Mouse (Mus musculus): ENCODE measurements around the gene Hdhd5.

The Hdhd5 gene

DNA sequence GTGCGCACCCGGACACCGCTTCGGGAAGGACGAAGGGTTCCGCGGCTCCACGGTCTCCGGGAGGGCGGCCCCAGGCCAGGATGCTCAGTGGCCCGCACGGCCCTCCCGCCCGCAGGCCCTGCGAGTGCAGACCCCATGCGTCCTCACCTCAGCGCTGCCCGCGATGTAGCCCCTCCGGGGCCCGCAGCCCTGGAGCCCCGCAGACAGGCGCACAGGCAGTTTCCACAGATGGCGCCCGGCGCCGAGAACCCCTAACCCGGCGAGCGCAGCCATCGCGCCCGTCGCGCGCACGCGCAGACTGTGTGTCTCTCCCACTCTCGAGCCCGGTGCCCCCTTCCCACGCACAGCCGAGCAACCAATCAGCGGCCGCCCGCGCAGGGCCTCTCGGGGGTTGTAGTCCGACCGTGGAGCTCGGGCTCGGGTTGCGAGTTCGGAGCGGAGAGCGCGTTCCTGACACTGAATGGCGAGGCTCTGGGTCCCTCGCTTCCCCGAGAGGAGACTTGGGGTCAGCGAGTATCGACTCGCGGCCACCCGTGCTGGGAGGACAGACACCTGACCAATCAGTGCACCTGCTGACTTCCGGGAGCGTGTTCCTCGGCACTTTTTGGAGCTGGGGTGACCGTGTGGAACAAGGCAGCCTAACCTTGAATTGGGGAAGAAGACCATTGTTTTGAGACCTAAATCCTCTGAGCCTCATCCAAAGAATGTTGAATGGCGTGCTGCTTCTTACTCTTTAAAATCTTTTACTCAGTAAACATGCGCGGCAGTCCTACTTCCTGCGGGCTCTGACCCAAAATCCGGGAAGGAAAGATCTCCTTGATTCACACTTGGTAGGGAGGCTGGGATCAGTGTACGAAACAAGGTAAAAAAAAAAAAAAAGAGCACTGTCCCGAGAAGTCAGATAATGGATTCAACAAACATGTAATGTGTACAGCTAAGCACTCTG, at the start of gene Hdhd5:
Gene Hdhd5, minus strand, starts transcription at position 300 of the 946 bp plus-strand sequence.
- peak; percentile 93 for DNase-seq

DNA sequence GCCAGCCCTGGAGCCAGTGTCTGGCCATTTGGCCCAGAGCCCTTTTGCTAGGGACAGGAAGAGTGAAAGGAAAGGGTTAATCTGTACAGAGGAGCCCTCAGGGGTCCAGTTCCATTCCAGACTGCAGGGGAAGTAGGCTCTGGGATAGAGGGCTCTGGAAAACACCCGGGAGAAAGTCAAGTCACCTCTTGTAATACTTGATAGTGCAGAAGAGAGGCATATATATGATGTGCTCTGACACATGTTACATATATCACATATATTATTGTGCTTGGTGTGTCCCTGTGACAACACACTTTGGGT, 49.5 kb upstream of the Hdhd5 start:
- DNase-seq, result peak; percentile 33

DNA sequence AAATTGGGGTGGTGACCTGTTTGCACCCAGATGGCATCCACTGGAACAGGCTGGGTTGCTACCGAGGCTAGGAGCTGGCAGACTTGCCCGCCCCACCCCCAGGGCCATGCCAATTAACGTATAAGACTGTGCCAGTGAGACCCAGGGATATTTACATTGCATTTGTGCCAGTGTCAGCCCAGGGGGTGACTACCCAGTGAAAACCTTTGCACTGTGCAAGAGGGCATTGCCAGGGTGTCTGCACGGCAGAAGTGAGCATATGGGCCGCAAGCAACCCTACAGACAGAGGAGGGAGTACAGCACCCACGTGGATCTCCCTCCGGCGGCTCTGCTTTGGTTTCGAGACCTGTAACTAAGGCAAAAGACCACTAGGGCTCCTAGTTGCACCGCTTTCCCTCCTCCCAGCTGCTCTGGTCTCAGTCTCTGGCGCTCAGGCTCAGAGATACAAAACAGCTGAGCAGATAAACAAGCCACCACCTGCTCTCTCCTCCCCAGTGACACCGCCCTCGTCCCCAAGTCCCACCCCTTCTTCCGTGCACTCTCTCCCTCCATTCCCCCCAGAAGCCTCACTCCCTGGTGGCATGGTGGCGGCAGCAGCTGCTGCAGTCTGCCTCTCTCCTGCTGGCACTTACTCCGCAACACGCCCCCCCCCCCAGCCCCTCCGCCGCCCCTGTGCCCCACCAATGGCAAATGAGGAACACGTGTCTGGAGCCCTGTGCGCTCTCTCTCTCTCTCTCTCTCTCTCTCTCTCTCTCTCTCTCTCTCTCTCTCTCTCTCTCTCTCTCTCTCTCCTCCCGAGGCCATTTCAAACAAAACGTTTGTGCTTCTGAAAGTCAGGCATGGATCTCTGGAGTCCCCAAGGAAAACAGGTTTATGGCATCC, 49.0 kb upstream of the Hdhd5 start:
- peak; percentile 74 for DNase-seq

DNA sequence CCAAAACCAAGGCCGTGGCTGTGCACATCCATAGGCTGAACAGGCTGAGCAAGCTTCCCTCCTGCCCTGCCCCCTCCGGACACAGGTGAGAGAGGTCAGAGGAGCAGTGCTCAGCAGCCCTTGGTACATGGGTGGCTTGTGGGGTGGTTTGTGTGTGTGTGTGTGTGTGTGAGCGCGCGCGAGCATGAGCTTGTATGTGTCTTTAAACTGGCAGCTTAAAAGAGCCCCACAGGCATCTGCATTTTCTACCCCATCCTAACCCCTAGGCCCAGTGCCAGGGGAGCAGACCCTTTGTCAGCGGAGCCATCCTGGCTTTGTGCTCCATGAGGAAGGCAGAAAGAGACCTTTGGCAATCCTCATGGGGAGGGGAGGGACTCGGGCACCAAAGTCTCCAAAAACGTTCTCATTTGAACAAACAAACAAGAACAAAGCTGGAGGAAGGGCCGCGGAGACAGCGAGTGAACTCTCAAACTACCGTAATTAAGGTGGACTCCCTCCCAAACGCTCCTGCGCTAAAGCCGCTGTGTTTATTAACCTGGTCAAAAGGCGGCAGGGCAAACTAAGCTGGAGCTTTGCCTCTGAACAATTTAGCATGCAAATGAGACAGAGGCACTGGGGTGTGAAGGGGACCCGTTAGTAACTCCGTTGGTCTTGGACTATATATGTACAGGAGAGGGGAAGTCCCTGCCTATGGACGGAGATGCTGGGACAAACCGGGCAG, 48.2 kb upstream of the Hdhd5 start:
- peak; percentile 36 for DNase-seq

DNA sequence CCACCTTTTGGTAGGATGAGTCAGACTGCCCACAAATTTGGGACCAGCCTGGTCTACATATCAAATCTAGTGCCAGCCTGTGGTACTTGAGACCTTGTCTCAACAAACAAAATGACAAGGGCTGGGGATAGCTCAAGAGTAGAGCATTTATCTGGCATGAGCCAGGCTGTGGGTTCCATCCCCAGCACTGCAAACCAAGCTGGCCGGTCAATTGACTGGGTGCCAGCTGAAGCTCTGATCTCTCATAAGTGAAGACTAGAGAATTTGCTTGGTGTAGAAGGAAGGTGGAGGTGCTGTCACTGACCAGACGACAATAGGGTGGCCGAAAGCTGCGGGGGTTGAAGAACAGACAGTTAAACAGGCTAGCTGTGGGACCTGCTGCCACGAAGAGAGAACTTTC, 47.4 kb upstream of the Hdhd5 start:
- no peak for DNase-seq

DNA sequence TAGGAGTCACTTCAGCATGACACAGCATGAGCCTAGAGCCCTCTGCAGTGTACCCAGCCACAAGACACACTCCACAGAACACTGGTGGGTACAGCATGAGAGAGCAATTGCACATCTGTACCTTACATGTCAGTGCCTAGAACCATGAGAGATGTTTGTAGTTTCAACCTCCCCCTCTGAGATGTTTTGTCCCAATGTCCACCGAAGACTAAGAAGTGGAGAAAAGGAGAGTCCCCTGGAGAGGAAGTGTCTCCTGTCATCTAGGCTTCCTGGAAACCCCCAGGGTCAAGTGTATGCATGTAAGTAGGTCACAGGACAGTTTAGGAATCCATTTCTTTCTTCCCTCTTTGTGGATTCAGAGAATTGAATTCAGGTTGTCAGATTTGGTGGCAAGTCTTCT, 41.3 kb upstream of the Hdhd5 start:
- no peak for DNase-seq

DNA sequence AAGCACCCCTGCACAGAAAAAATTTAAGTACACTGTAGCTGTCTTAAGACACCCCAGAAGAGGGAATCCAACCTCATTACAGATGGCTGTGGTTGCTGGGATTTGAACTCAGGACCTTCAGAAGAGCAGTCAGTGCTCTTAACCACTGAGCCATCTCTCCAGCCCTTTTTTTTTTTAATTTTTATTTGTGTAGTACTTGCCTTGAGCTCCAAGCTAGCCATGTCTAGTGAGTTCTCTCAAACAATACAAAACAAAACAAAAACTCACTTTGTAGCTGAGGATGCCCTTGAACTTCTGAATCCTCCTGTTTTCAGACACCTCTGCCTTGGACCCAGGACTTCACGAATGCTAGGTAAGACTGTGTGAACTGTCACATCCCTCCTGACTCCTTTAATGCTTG, 37.1 kb upstream of the Hdhd5 start:
- DNase-seq, result no peak

DNA sequence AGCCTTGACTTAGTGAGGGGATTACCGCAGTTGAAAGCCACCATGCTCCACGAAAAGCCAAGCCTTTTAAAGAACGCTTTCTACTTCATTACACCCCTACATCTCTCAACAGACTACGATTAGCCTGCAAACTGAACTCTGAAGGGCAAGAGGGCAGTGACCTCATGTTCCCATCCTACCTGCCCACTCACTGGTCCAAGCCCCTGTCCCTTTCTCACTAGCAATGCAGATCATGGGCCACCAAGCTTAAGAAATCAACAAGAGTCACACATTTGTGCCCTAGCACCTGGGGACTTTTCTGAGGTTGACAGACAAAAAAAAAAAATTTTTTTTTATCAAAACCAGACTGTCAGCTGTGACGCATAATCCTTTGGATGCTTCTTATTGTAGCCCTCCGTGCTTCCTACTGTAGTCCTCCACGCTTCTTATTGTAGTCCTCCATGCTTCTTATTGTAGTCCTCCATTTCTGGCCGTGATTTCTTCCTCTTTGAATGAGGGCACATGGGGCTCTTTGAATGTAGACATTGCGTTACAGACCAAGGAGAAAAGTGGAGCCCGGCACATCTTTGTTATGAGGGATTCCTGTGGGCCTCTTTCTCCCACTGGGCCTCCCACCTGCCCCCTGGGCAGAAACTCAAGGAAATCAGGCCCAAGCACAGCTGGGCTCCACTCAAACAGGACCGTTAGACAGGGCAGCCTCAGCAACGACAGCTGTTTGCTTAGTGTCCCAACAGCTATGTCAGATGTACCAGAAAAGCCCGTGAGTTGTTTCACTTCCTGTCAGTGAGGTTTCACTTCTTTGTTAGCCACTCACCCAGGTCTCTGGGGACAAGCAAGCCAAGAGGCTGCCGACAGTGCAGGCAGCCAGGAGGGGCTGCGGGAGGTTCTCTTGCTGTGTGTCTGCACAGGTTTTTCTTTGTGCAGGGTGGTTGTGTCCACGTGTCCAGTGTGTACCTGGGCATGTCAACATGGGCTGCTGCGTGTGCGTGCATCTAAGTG, 36.1 kb upstream of the Hdhd5 start:
- DNase-seq, result no peak

DNA sequence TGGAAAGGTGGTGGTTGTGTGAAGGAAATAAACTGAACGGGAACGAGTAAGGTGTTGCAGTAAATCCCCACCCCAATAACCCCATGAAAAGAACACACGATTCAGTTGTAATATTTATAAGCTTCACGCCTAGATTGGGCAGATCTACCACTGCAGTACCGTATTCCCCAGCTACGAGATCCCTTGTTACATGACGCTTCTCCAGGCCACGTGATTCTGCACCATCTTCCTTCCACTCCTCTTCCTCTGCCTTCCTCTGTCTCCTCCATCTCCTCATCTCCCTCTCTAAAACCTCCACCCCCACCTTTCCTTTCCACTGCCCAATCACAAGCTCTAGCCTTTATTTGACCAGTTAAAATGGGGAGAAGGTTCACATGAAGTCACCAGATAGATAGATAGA, 25.5 kb upstream of the Hdhd5 start:
- no peak for DNase-seq

DNA sequence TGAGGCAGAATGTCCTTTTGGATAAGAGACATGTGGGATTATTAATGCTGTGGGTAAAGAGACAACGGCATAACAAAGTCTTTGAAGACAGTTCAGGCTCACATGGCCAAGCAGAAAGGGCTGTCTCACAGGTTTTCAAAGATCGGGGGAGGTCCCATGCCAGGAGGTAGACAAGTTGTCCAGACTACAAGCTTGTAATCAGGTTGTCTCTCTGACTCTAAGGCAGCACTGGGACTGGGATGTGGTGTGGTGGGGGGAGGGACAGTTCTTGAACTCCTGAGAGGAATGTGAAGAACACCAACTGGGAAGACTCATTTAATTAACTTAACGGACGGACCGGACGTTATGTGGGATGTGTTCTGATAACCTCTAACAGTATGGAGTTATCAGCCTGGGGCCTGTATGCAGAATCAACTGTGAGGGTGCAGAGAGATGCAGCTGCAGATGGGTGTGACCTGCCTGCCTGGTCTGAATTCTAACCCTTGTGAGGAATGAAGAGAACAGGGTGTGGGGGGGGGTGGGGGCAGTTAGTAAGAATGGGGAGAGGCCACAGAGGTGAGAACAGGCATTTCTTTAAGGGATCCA, 25.0 kb upstream of the Hdhd5 start:
- no peak for DNase-seq

DNA sequence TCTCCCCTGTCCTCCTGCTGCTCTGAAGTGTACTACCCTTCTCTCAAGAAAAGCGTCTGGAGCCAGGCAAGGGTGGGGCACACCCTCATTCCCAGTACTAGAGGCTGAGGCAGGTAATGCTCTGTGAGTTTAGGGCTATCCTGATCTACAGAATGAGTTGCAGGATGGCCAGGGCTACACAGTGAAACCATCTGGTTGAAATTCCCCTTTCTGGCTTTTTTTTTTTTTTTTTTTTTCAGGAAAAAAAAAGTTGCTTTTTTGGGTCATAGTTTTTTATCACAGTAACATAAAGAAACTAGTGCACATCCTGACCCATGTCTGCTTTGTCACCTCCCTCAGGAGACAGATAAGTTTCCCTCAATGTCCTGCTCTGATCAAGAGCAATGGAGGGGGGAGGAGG, 24.0 kb upstream of the Hdhd5 start:
- DNase-seq, result no peak

DNA sequence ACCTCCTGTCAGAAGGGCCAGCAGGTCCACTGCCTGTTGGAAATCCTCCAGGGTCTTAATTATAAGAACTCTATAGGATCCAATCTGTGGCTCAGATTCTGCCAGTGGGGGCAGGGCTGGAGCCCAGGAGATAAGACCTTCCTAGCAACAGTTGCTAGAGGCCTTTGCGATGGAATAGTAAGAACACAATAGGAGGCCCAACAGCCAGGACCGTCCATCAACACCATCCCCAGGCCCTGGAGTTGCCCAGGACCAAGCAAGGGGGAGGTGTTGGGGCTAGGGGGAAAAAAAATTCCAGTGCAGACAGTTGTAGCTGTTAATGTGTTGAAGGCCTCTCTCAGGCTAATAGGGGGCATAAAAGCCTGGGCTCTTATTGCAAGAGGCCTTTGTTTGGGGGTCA, 19.1 kb upstream of the Hdhd5 start:
- DNase-seq, result no peak

DNA sequence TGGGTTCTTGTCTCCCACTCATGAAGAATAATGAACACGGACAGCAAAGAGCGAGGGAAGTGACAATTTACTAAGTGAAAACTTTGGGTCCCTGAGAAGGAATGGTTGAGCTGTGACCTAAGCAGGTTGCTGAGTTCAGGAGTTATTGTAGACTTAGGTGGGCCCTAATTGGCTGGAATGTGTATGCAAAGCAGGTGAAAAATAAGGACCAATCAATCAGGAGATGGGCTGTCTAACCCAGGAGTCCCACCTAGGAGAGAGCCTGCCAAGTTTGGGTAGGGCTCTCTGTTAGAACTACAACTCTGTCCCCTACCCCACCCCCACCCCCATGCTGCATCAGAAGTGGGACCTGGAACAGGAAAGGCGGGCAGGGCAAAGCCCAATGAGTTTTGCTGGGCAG, 17.5 kb upstream of the Hdhd5 start:
- no peak for DNase-seq

DNA sequence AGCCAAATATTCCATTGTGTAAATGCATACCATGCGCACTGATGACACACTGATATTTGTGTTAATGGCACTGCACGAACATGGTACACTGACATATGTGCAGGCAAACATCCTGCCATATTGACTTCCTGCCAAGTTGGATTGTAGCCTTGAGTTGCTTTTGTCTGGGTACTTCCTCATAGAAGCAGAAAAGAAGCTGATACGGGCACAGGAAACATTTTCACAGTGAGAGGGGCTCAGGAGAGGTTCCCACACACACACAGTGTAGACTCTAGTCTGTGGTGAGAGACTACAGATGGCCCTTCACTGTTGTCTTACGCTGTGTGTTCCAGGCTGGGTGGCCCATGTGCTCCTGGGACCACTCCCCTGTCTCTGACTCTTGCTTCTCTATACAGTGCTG, 15.9 kb upstream of the Hdhd5 start:
- no peak for DNase-seq

DNA sequence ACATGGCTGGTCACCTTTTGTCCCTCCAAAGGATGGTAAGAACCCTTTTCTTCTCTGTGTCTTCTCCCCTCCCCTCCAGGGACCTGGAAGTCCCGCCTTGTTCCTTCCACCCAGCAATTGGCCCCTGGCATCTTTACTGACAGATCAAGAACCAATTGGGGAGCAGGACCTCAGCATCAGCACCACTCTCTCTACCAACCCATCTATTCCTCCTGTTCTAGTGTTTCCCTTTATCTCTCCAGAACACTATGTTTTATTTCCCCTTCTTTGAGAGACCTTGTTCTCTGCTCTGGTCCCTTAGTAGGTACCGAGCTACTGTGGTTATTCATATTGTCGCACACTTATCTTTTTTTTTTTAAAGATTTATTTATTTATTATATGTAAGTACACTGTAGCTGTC, 15.2 kb upstream of the Hdhd5 start:
- DNase-seq, result no peak

DNA sequence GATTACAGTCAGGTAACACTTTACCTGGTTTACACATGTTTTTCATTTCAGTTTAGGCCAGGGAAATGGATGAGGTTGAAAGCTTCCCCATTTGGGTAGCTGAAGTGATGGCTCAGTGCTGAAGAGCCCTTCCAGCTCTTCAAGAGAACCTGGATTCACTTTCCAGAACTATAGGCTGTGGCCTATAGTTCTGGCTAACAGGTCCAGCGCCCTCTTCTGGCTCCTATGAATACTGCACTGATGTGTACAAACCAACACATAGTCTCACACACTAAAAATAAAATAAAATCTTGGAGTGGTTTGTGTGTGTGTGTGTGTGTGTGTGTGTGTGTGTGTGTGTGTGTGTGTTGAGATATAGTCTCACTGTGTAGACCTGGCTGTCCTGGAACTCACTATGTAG, 10.9 kb upstream of the Hdhd5 start:
- DNase-seq, result no peak

DNA sequence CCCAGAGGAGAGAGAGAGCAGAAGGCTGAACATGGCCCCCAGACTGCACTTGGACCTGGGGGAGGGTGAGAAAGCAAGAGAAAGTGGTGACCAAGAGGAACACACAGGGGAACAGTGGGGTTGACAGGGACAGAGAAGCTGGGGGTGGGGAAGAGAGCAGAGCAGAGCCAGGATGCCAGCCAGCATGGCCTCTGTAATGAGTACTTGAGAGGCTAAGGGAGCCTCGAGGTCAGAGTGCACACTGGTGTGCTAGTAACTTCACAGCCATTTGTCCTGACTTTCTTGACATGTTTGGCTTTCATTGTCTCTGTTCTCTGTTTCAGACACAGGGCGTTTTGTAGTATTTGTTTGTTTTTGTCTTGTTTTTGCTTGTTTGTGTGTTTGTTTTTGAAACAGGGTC, 10.3 kb upstream of the Hdhd5 start:
- DNase-seq, result no peak

DNA sequence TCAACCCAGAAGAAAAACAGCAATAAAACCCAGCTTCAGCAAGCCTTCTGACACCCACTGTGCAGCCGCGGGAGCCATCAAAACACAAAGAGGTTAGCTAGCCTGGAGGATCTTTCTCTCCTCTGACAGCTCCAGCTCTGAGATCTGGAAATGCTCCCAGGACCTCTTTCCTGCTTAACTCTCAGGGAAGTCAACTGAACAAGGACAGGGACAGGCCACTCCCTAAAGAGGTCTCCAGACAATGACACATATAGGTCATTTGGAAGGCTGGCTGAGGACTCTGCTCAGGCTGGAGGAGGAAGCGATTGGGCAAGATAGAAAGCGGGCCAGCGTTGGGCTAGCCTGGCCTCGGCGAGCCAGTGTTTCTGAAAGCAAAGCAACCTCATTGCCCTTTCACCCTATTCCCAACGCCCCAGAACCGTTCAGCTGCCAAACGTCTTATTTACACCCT, 8.7 kb upstream of the Hdhd5 start:
- DNase-seq, result no peak

DNA sequence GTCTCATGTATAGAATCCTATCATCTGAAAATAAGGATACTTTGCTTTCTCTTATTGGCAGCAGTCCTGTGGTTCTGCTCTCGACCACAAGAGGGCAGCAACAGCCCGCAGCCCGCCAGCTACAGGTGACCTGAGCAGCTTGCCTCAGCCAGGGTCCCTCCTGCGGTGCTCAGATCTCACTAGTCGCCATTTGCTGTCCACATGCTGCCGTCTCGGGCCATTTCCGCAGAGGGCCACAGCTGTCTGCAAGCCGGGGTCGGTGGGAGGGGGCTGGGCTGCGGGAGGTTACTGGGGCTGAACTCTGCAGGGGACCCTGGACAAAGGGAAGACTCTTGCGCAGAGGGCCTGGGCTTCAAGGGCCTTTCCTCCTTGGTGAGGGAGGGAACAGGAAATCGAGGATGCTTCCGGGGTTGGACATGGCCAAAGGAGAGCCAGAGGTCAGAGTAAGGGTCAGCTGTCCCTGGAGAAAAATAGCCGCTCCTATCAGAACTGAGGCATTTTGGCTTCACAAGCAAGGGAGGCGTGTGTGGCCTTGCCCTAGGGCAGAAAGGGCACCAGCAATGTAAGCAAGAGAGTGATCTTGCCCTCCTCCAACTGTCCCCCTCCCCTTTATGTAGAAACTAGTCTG, 8.1 kb upstream of the Hdhd5 start:
- peak; percentile 81 for DNase-seq

DNA sequence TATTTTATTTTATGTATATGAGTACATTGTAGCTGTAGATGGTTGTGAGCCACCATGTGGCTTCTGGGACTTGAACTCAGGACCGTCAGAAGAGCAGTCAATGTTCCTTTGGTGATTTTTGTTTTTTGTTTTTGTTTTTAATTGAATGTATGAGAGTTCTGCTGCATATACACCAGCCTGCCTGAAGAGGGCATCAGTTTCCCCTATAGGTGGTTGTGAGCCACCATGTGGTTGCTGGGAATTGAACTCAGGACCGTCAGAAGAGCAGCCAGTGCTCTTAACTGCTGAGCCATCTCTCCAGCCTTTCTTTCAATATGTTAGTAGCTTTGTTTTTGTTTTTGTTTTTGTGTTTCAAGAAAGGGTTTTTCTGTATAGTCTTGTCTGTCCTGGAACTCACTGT, 5.2 kb upstream of the Hdhd5 start:
- DNase-seq, result no peak

DNA sequence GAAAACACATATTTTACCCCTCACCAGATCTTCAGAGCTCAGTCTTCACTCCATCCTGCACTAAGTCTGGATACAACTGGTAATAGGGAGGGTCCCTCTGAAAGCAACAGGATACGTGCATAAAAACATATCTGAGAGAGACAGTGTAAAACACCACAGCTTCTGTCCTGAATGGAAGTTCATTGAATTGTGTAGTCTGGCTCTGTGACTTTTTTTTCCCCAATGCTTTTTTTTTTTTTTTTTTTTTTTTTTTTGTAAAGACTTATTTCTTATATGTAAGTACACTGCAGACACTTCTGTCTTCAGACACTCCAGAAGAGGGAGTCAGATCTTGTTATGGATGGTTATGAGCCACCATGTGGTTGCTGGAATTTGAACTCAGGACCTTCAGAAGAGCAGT, 1.5 kb upstream of the Hdhd5 start:
- DNase-seq, result no peak
